Mouse (Mus musculus): ENCODE results near the gene Rps16. TPM values are rescaled to one million over a fixed set of nuclear protein-coding genes. Genes with fewer than 3 reads are reported as not detected.

Rps16 gene
- polyA plus RNA-seq, 1 experiment from 2014 or later, result 464 TPM

- 95% methylated on average over 17 of the region's 17 CpGs for WGBS
- H3K9me3 ChIP-seq (ENCODE audit: control insufficient read depth, low read length), result no peaks in the 10 kb centered on the region
- H3K9ac ChIP-seq (replicated peaks; ENCODE audit: low read depth, low read length), result no peak overlapping the region
- H3K4me1 ChIP-seq (replicated peaks; ENCODE audit: control insufficient read depth, insufficient read depth, low read length), result no peaks in the 10 kb centered on the region
- H3K27ac ChIP-seq (ENCODE audit: low read length), result no peak overlapping the region
- H3K4me2 ChIP-seq (ENCODE audit: low read length), result no peak overlapping the region
- peaks cover 69% of the 10 kb centered on the region for H3K36me3 ChIP-seq (ENCODE audit: control insufficient read depth, insufficient read depth)
- H3K27me3 ChIP-seq (replicated peaks; ENCODE audit: control insufficient read depth, insufficient read depth, low read length), result no peaks in the 10 kb centered on the region
- ATAC-seq, result no peak
- H3K4me3 ChIP-seq (replicated peaks; ENCODE audit: low read length), result no peak overlapping the region
Observed at GRCm38 (mm10) chr7:28318714-28319113, 31.7 kb upstream of the Rps16 start.

GRCm38 (mm10) chr7:28321974-28322720 lies 28.3 kb upstream of the Rps16 start:
- no peak for ATAC-seq
- Histone ChIP-seq H3K36me3 (ENCODE audit: control insufficient read depth, insufficient read depth) (peaks cover 63% of the 10 kb centered on the region), H3K9me3 (ENCODE audit: control insufficient read depth, low read length) (no peaks in the 10 kb centered on the region), H3K27me3 (replicated peaks; ENCODE audit: control insufficient read depth, insufficient read depth, low read length) (no peaks in the 10 kb centered on the region), H3K27ac (ENCODE audit: low read length) (no peak overlapping the region), H3K9ac (replicated peaks; ENCODE audit: low read depth, low read length) (no peak overlapping the region), H3K4me1 (replicated peaks; ENCODE audit: control insufficient read depth, insufficient read depth, low read length) (no peaks in the 10 kb centered on the region), H3K4me2 (ENCODE audit: low read length) (no peak overlapping the region), H3K4me3 (replicated peaks; ENCODE audit: low read length) (no peak overlapping the region)
- WGBS, result 96% methylated on average over 15 of the region's 15 CpGs

GRCm38 (mm10) chr7:28325293-28325692 lies 25.2 kb upstream of the Rps16 start:
- ATAC-seq, result no peak
- Histone ChIP-seq H3K4me1 (replicated peaks; ENCODE audit: control insufficient read depth, insufficient read depth, low read length) (no peaks in the 10 kb centered on the region), H3K9ac (replicated peaks; ENCODE audit: low read depth, low read length) (no peak overlapping the region), H3K36me3 (ENCODE audit: control insufficient read depth, insufficient read depth) (peaks cover 58% of the 10 kb centered on the region), H3K9me3 (ENCODE audit: control insufficient read depth, low read length) (no peaks in the 10 kb centered on the region), H3K4me3 (replicated peaks; ENCODE audit: low read length) (no peak overlapping the region), H3K4me2 (ENCODE audit: low read length) (no peak overlapping the region), H3K27ac (ENCODE audit: low read length) (no peak overlapping the region), H3K27me3 (replicated peaks; ENCODE audit: control insufficient read depth, insufficient read depth, low read length) (no peaks in the 10 kb centered on the region)
- 96% methylated on average over 8 of the region's 8 CpGs for WGBS

- Histone ChIP-seq H3K4me1 (replicated peaks; ENCODE audit: control insufficient read depth, insufficient read depth, low read length) (no peaks in the 10 kb centered on the region), H3K36me3 (ENCODE audit: control insufficient read depth, insufficient read depth) (peaks cover 63% of the 10 kb centered on the region), H3K27ac (ENCODE audit: low read length) (no peak overlapping the region), H3K9ac (replicated peaks; ENCODE audit: low read depth, low read length) (no peak overlapping the region), H3K4me2 (ENCODE audit: low read length) (no peak overlapping the region), H3K4me3 (replicated peaks; ENCODE audit: low read length) (no peak overlapping the region), H3K9me3 (ENCODE audit: control insufficient read depth, low read length) (no peaks in the 10 kb centered on the region), H3K27me3 (replicated peaks; ENCODE audit: control insufficient read depth, insufficient read depth, low read length) (no peaks in the 10 kb centered on the region)
- no peak for ATAC-seq
- 84% methylated on average over 4 of the region's 4 CpGs for WGBS
Observed at GRCm38 (mm10) chr7:28326457-28326856, 24.0 kb upstream of the Rps16 start.

GRCm38 (mm10) chr7:28328260-28328659 lies 22.2 kb upstream of the Rps16 start:
- Histone ChIP-seq H3K4me1 (replicated peaks; ENCODE audit: control insufficient read depth, insufficient read depth, low read length) (no peaks in the 10 kb centered on the region), H3K36me3 (ENCODE audit: control insufficient read depth, insufficient read depth) (peaks cover 46% of the 10 kb centered on the region), H3K9me3 (ENCODE audit: control insufficient read depth, low read length) (no peaks in the 10 kb centered on the region), H3K27ac (ENCODE audit: low read length) (no peak overlapping the region), H3K4me2 (ENCODE audit: low read length) (no peak overlapping the region), H3K4me3 (replicated peaks; ENCODE audit: low read length) (no peak overlapping the region), H3K27me3 (replicated peaks; ENCODE audit: control insufficient read depth, insufficient read depth, low read length) (no peaks in the 10 kb centered on the region), H3K9ac (replicated peaks; ENCODE audit: low read depth, low read length) (no peak overlapping the region)
- 96% methylated on average over 2 of the region's 2 CpGs for WGBS
- ATAC-seq, result no peak

GRCm38 (mm10) chr7:28334534-28334933 lies 15.9 kb upstream of the Rps16 start:
- Histone ChIP-seq H3K9ac (replicated peaks; ENCODE audit: low read depth, low read length) (no peak overlapping the region), H3K36me3 (ENCODE audit: control insufficient read depth, insufficient read depth) (peaks cover 9% of the 10 kb centered on the region), H3K4me2 (ENCODE audit: low read length) (no peak overlapping the region), H3K27me3 (replicated peaks; ENCODE audit: control insufficient read depth, insufficient read depth, low read length) (no peaks in the 10 kb centered on the region), H3K9me3 (ENCODE audit: control insufficient read depth, low read length) (no peaks in the 10 kb centered on the region), H3K27ac (ENCODE audit: low read length) (no peak overlapping the region), H3K4me3 (replicated peaks; ENCODE audit: low read length) (no peak overlapping the region), H3K4me1 (replicated peaks; ENCODE audit: control insufficient read depth, insufficient read depth, low read length) (peaks cover 14% of the 10 kb centered on the region)
- no peak for ATAC-seq
- WGBS, result 92% methylated on average over 4 of the region's 4 CpGs

- peaks cover 14% of the 10 kb centered on the region for H3K4me1 ChIP-seq (replicated peaks; ENCODE audit: control insufficient read depth, insufficient read depth, low read length)
- no peak overlapping the region for H3K4me2 ChIP-seq (ENCODE audit: low read length)
- H3K36me3 ChIP-seq (ENCODE audit: control insufficient read depth, insufficient read depth), result peaks cover 6% of the 10 kb centered on the region
- no peaks in the 10 kb centered on the region for H3K27me3 ChIP-seq (replicated peaks; ENCODE audit: control insufficient read depth, insufficient read depth, low read length)
- H3K9ac ChIP-seq (replicated peaks; ENCODE audit: low read depth, low read length), result no peak overlapping the region
- WGBS, result 90% methylated on average over 2 of the region's 2 CpGs
- no peak for ATAC-seq
- H3K27ac ChIP-seq (ENCODE audit: low read length), result no peak overlapping the region
- no peak overlapping the region for H3K4me3 ChIP-seq (replicated peaks; ENCODE audit: low read length)
- H3K9me3 ChIP-seq (ENCODE audit: control insufficient read depth, low read length), result no peaks in the 10 kb centered on the region
Observed at GRCm38 (mm10) chr7:28335471-28335870, 15.0 kb upstream of the Rps16 start.

- Histone ChIP-seq H3K27me3 (replicated peaks; ENCODE audit: control insufficient read depth, insufficient read depth, low read length) (no peaks in the 10 kb centered on the region), H3K36me3 (ENCODE audit: control insufficient read depth, insufficient read depth) (no peaks in the 10 kb centered on the region), H3K9me3 (ENCODE audit: control insufficient read depth, low read length) (no peaks in the 10 kb centered on the region), H3K9ac (replicated peaks; ENCODE audit: low read depth, low read length) (peak within 1 kb of the TSS; percentile 91), H3K4me1 (replicated peaks; ENCODE audit: control insufficient read depth, insufficient read depth, low read length) (peaks cover 14% of the 10 kb centered on the region), H3K4me2 (ENCODE audit: low read length) (peak within 1 kb of the TSS; percentile 83), H3K27ac (ENCODE audit: low read length) (peak within 1 kb of the TSS; percentile 74), H3K4me3 (replicated peaks; ENCODE audit: low read length) (peak within 1 kb of the TSS; percentile 98)
- ATAC-seq, result peak; percentile 99
- under 1% methylated on average over 76 of the region's 77 CpGs for WGBS
Observed at GRCm38 (mm10) chr7:28338108-28338998, 12.1 kb upstream of the Rps16 start, which contains the start of gene Supt5. Supt5 (minus strand) TSS chr7:28338746.

- no peaks in the 10 kb centered on the region for H3K36me3 ChIP-seq (ENCODE audit: control insufficient read depth, insufficient read depth)
- H3K27ac ChIP-seq (ENCODE audit: low read length), result peak overlapping the region; percentile 43
- no peak for ATAC-seq
- H3K27me3 ChIP-seq (replicated peaks; ENCODE audit: control insufficient read depth, insufficient read depth, low read length), result no peaks in the 10 kb centered on the region
- H3K4me2 ChIP-seq (ENCODE audit: low read length), result peak overlapping the region; percentile 54
- peak overlapping the region; percentile 98 for H3K4me3 ChIP-seq (replicated peaks; ENCODE audit: low read length)
- 75% methylated on average over 19 of the region's 19 CpGs for WGBS
- H3K9me3 ChIP-seq (ENCODE audit: control insufficient read depth, low read length), result no peaks in the 10 kb centered on the region
- H3K4me1 ChIP-seq (replicated peaks; ENCODE audit: control insufficient read depth, insufficient read depth, low read length), result peaks cover 14% of the 10 kb centered on the region
- peak overlapping the region; percentile 38; the same call in 1 of the 2 replicates for H3K9ac ChIP-seq (replicated peaks; ENCODE audit: low read depth, low read length)
Observed at GRCm38 (mm10) chr7:28339213-28339917, 11.1 kb upstream of the Rps16 start.
